Mouse (Mus musculus): ENCODE measurements around the gene Dus3l.

DNA sequence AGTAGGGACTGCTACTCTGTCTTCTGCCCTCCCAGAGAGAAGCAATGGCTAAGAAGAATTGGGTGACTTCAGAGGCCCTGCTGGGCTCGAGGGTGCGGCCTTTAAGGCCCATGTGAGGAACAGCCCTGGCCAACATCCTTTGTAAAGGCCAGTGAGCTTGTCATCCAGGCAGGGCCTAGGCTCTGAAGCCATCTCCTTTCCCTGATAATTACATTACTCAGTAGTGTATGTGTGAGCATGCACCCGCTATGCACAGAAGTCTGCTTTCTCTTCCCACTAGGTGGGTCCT, 50.4 kb downstream of the Dus3l start:
- TF ChIP-seq POLR2A (IDR thresholded peaks at IDR 0.05; ENCODE audit: borderline replicate concordance, extremely low read depth, insufficient read depth, insufficient read length, poor library complexity, severe bottlenecking) = no peak
- no peak for TF ChIP-seq CTCF (IDR thresholded peaks at IDR 0.05; ENCODE audit: borderline replicate concordance, extremely low read depth, insufficient read depth, insufficient read length)

All from brain, embryonic 14.5 days (tissue).